Mouse (Mus musculus) lung, adult 2 months (tissue): ENCODE results near the gene Wfdc18.

ENCODE experiments used
- CTCF ChIP-seq: fragments of 200-500 bp; IDR thresholded peaks from 2 replicates; pipeline ENCODE4 v1.5.1; 2011; ENCODE audit warnings: mild to moderate bottlenecking, low read length, control low read depth; ENCODE audit not compliant: insufficient read depth
- POLR2A ChIP-seq: fragments of 200-500 bp; IDR thresholded peaks from 2 replicates; pipeline ENCODE4 v1.6.1; 2011; ENCODE audit warnings: low read depth, mild to moderate bottlenecking, control low read depth, low read length, borderline replicate concordance; ENCODE audit errors: extremely low read depth

DNA sequence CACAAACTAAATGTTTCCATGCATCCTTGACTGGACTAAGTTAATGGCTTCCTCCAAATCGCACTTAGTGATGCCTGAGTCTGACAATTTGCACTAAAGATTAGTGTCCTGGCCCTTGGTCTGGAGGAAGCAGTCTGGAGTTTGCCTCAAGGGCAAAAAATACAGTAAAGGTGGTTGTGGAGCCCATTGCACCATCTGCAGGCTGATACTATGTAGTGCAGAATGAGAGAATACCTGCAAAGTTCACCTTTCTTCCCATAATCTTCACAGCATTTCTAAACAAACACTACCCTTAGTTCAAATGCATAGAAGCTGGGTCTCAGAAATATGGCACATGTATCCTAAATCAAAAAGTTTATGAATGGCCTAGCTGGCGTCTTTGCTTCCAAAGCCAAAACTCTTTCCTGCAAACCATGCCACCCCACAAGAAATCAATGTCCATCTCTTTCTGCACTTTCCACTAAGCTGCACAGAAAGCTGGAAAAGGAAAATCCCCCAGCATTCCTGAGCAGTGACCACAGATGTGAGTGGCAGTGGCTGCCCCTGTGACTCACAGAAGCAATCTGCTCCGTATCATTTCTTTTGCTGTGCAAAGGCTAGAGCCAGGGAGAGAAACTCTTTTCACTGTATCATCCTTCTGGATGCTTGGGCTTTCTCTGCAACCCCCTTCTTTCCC, 20.1 kb downstream of the Wfdc18 start:
- TF ChIP-seq POLR2A, result no peak
- TF ChIP-seq CTCF, result no peak
